Mouse (Mus musculus): ENCODE data around the gene Rab44.

DNA sequence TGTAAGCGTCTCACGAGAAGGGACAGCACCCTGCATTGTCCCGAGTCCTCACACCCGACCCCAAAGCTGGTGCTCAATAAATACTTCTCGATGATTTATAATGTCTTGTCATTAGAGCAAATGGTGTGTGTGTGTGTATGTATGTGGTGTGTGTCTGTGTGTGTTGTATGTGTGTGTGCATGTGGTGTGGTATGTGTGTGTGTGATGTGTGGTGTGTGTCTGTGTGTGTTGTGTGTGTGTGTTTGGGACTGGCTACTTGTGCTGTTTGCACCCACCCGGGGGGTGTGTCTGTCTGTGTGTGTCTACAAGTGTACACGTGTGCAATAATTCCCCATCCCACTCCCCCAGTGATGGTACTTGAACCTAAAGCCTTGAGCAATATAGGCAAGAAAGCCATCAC is 13.3 kb upstream of the Rab44 start:
- TF ChIP-seq CTCF (IDR thresholded peaks at IDR 0.05; ENCODE audit: low read depth), result no peak
- TF ChIP-seq EP300 (IDR thresholded peaks at IDR 0.05; ENCODE audit: low read depth), result no peak
